In genomic region chr17:35198946-35199345, GRCm38 (mm10) we compare ENCODE assay signal across 18 mouse cellular contexts. TPM values are rescaled to one million over a fixed set of nuclear protein-coding genes. Genes with fewer than 3 reads are reported as not detected.
"Had no signal": no experiment of that assay in that cellular context is flagged by ENCODE, and none has a peak within 500 bp of the region (broad histone marks: within the 10 kb centered on the region; RNA-seq: fewer than 3 reads in every experiment).

No protein-coding gene starts in this region.

- H3K9me3 ChIP-seq: limb, embryonic 12.5 days; liver, embryonic 13.5 days; lung, embryonic 15.5 days; midbrain, embryonic 12.5 days; stomach, embryonic 15.5 days had no signal

- DNase-seq: kidney, adult 2 months; kidney, postnatal 36 days; layer of hippocampus, adult 9-11 months; layer of hippocampus, postnatal 36 days; liver; liver, embryonic 13.5 days; liver, postnatal 0 days; lung, postnatal 14 days; right cerebral cortex, postnatal 14 days; thymus, postnatal 14 days had no signal

- H3K36me3 ChIP-seq: limb, embryonic 12.5 days; liver, embryonic 13.5 days; lung, embryonic 15.5 days; midbrain, embryonic 12.5 days; stomach, embryonic 15.5 days had no signal

- H3K27ac ChIP-seq: kidney, postnatal 0 days; limb, embryonic 12.5 days; liver, embryonic 13.5 days; lung, embryonic 15.5 days; midbrain, embryonic 12.5 days; stomach, embryonic 15.5 days had no signal

- H3K4me3 ChIP-seq: limb, embryonic 12.5 days; liver, embryonic 13.5 days; lung, embryonic 15.5 days; midbrain, embryonic 12.5 days; stomach, embryonic 15.5 days had no signal

- H3K9ac ChIP-seq: limb, embryonic 12.5 days; liver, embryonic 13.5 days; lung, embryonic 15.5 days; midbrain, embryonic 12.5 days; stomach, embryonic 15.5 days had no signal

RNA-seq across cellular contexts. Expression of gene Tnf, which starts 2.9 kb away (rescaled TPM):
- polyA plus RNA-seq: limb, embryonic 12.5 days; lung, embryonic 15.5 days; midbrain, embryonic 12.5 days; midbrain, embryonic 16.5 days; neural tube, embryonic 14.5 days had no signal

RNA-seq across cellular contexts. Expression of gene Lta, which starts 6.2 kb away (rescaled TPM):
- polyA plus RNA-seq: kidney, postnatal 0 days; limb, embryonic 12.5 days; liver, postnatal 0 days; midbrain, embryonic 12.5 days had no signal

RNA-seq across cellular contexts. Expression of gene Gm16181, which starts 21.7 kb away (rescaled TPM):
- polyA plus RNA-seq: kidney, adult 2 months; testis, adult 2 months had no signal
